Mouse (Mus musculus): ENCODE measurements around the gene Adamts4. TPM values are rescaled to one million over a fixed set of nuclear protein-coding genes. Genes with fewer than 3 reads are reported as not detected.

The Adamts4 gene
- polyA plus RNA-seq, 1 experiment: 6.7 TPM

- no peaks in the 10 kb centered on the region for H3K27me3 ChIP-seq (ENCODE audit: control insufficient read depth, insufficient read depth, insufficient read length)
- no peak for TF ChIP-seq CEBPB (IDR thresholded peaks at IDR 0.05; ENCODE audit: low read depth)
- TF ChIP-seq CTCF (IDR thresholded peaks at IDR 0.05; ENCODE audit: control insufficient read depth, insufficient read depth, insufficient read length): no peak
- TF ChIP-seq USF1 (IDR thresholded peaks at IDR 0.05; ENCODE audit: low read depth): no peak
- TF ChIP-seq MYOD1 (IDR thresholded peaks at IDR 0.05; ENCODE audit: control insufficient read depth, insufficient read length, low read depth): no peak
- TF ChIP-seq MYOG (IDR thresholded peaks at IDR 0.05; ENCODE audit: control insufficient read depth, extremely low read depth, insufficient read length): no peak
- no peak for TF ChIP-seq FOSL1 (IDR thresholded peaks at IDR 0.05; ENCODE audit: insufficient read depth, low read length, poor library complexity, severe bottlenecking)
- no peak for TF ChIP-seq MAX (IDR thresholded peaks at IDR 0.05)
- H3K79me2 ChIP-seq (ENCODE audit: control insufficient read depth, insufficient read depth): no peaks in the 10 kb centered on the region
- peaks cover 37% of the 10 kb centered on the region for H3K36me3 ChIP-seq (ENCODE audit: control insufficient read depth, insufficient read depth)
- no peak overlapping the region for H3K4me3 ChIP-seq (ENCODE audit: insufficient read depth, poor library complexity, severe bottlenecking)
- no peak overlapping the region for H3ac ChIP-seq (ENCODE audit: control insufficient read depth, insufficient read length, low read depth)
- no peaks in the 10 kb centered on the region for H3K79me3 ChIP-seq (ENCODE audit: low read depth)
Measured at GRCm38 (mm10) chr1:171232800-171233730, 17.2 kb upstream of the Adamts4 start.

- Histone ChIP-seq H3K79me2 (ENCODE audit: control insufficient read depth, insufficient read depth) (no peaks in the 10 kb centered on the region), H3K79me3 (ENCODE audit: low read depth) (no peaks in the 10 kb centered on the region), H3K36me3 (ENCODE audit: control insufficient read depth, insufficient read depth) (peaks cover 46% of the 10 kb centered on the region), H3ac (ENCODE audit: control insufficient read depth, insufficient read length, low read depth) (no peak within 1 kb of the TSS), H3K27me3 (ENCODE audit: control insufficient read depth, insufficient read depth, insufficient read length) (no peaks in the 10 kb centered on the region), H3K4me3 (ENCODE audit: insufficient read depth, poor library complexity, severe bottlenecking) (no peak within 1 kb of the TSS)
- TF ChIP-seq FOSL1 (IDR thresholded peaks at IDR 0.05; ENCODE audit: insufficient read depth, low read length, poor library complexity, severe bottlenecking) (no peak), MAX (IDR thresholded peaks at IDR 0.05) (no peak), MYOG (IDR thresholded peaks at IDR 0.05; ENCODE audit: control insufficient read depth, extremely low read depth, insufficient read length) (no peak), CEBPB (IDR thresholded peaks at IDR 0.05; ENCODE audit: low read depth) (no peak), MYOD1 (IDR thresholded peaks at IDR 0.05; ENCODE audit: control insufficient read depth, insufficient read length, low read depth) (no peak), CTCF (IDR thresholded peaks at IDR 0.05; ENCODE audit: control insufficient read depth, insufficient read depth, insufficient read length) (no peak), USF1 (IDR thresholded peaks at IDR 0.05; ENCODE audit: low read depth) (no peak)
Measured at GRCm38 (mm10) chr1:171234126-171234525, 16.1 kb upstream of the Adamts4 start, which contains the start of gene Fcer1g. Gene Fcer1g (minus strand): TSS chr1:171234365.

GRCm38 (mm10) chr1:171234538-171234937, 15.7 kb upstream of the Adamts4 start:
- no peak for TF ChIP-seq MYOD1 (IDR thresholded peaks at IDR 0.05; ENCODE audit: control insufficient read depth, insufficient read length, low read depth)
- no peak for TF ChIP-seq CEBPB (IDR thresholded peaks at IDR 0.05; ENCODE audit: low read depth)
- TF ChIP-seq FOSL1 (IDR thresholded peaks at IDR 0.05; ENCODE audit: insufficient read depth, low read length, poor library complexity, severe bottlenecking): no peak
- TF ChIP-seq USF1 (IDR thresholded peaks at IDR 0.05; ENCODE audit: low read depth): no peak
- no peak for TF ChIP-seq MAX (IDR thresholded peaks at IDR 0.05)
- no peak for TF ChIP-seq MYOG (IDR thresholded peaks at IDR 0.05; ENCODE audit: control insufficient read depth, extremely low read depth, insufficient read length)
- no peak for TF ChIP-seq CTCF (IDR thresholded peaks at IDR 0.05; ENCODE audit: control insufficient read depth, insufficient read depth, insufficient read length)
- Histone ChIP-seq H3ac (ENCODE audit: control insufficient read depth, insufficient read length, low read depth) (no peak overlapping the region), H3K79me3 (ENCODE audit: low read depth) (no peaks in the 10 kb centered on the region), H3K79me2 (ENCODE audit: control insufficient read depth, insufficient read depth) (no peaks in the 10 kb centered on the region), H3K27me3 (ENCODE audit: control insufficient read depth, insufficient read depth, insufficient read length) (no peaks in the 10 kb centered on the region), H3K4me3 (ENCODE audit: insufficient read depth, poor library complexity, severe bottlenecking) (no peak overlapping the region), H3K36me3 (ENCODE audit: control insufficient read depth, insufficient read depth) (peaks cover 49% of the 10 kb centered on the region)

GRCm38 (mm10) chr1:171235791-171236190, 14.4 kb upstream of the Adamts4 start:
- Histone ChIP-seq H3ac (ENCODE audit: control insufficient read depth, insufficient read length, low read depth) (no peak overlapping the region), H3K4me3 (ENCODE audit: insufficient read depth, poor library complexity, severe bottlenecking) (no peak overlapping the region), H3K79me2 (ENCODE audit: control insufficient read depth, insufficient read depth) (no peaks in the 10 kb centered on the region), H3K27me3 (ENCODE audit: control insufficient read depth, insufficient read depth, insufficient read length) (no peaks in the 10 kb centered on the region), H3K79me3 (ENCODE audit: low read depth) (no peaks in the 10 kb centered on the region), H3K36me3 (ENCODE audit: control insufficient read depth, insufficient read depth) (peaks cover 49% of the 10 kb centered on the region)
- TF ChIP-seq CEBPB (IDR thresholded peaks at IDR 0.05; ENCODE audit: low read depth) (no peak), CTCF (IDR thresholded peaks at IDR 0.05; ENCODE audit: control insufficient read depth, insufficient read depth, insufficient read length) (no peak)

- Histone ChIP-seq H3K79me2 (ENCODE audit: control insufficient read depth, insufficient read depth) (no peaks in the 10 kb centered on the region), H3ac (ENCODE audit: control insufficient read depth, insufficient read length, low read depth) (no peak overlapping the region), H3K27me3 (ENCODE audit: control insufficient read depth, insufficient read depth, insufficient read length) (no peaks in the 10 kb centered on the region), H3K4me3 (ENCODE audit: insufficient read depth, poor library complexity, severe bottlenecking) (no peak overlapping the region), H3K36me3 (ENCODE audit: control insufficient read depth, insufficient read depth) (peaks cover 49% of the 10 kb centered on the region), H3K79me3 (ENCODE audit: low read depth) (no peaks in the 10 kb centered on the region)
- TF ChIP-seq FOSL1 (IDR thresholded peaks at IDR 0.05; ENCODE audit: insufficient read depth, low read length, poor library complexity, severe bottlenecking) (no peak), MAX (IDR thresholded peaks at IDR 0.05) (no peak), MYOG (IDR thresholded peaks at IDR 0.05; ENCODE audit: control insufficient read depth, extremely low read depth, insufficient read length) (no peak), USF1 (IDR thresholded peaks at IDR 0.05; ENCODE audit: low read depth) (no peak), CTCF (IDR thresholded peaks at IDR 0.05; ENCODE audit: control insufficient read depth, insufficient read depth, insufficient read length) (no peak), CEBPB (IDR thresholded peaks at IDR 0.05; ENCODE audit: low read depth) (no peak), MYOD1 (IDR thresholded peaks at IDR 0.05; ENCODE audit: control insufficient read depth, insufficient read length, low read depth) (no peak)
Measured at GRCm38 (mm10) chr1:171237438-171237837, 12.8 kb upstream of the Adamts4 start.

Measured in C2C12 (cell line).